Mouse (Mus musculus): ENCODE measurements around the gene Tm6sf1. TPM values are rescaled to one million over a fixed set of nuclear protein-coding genes. Genes with fewer than 3 reads are reported as not detected.

The Tm6sf1 gene
- polyA plus RNA-seq, 1 experiment from 2014 or later = 20.0 TPM

Other genes with a start within 250 kb of the Tm6sf1 start
- 73.4 and 82.1 TPM in 2 replicates for gene Homer2, start 151.5 kb upstream of the Tm6sf1 start, polyA plus RNA-seq (2015; fragmentation: Nextera tagmentation; extraction: Ambion mirVana)
- 75.0 and 80.7 TPM in 2 replicates for gene Ramac, start 96.1 kb upstream of the Tm6sf1 start, polyA plus RNA-seq (2015; fragmentation: Nextera tagmentation; extraction: Ambion mirVana)
- gene 3110040N11Rik, start 69.5 kb upstream of the Tm6sf1 start, polyA plus RNA-seq (2015; fragmentation: Nextera tagmentation; extraction: Ambion mirVana) = 36.4 and 43.7 TPM in 2 replicates
- gene Btbd1, start 29.6 kb upstream of the Tm6sf1 start, polyA plus RNA-seq (2015; fragmentation: Nextera tagmentation; extraction: Ambion mirVana) = 74.6 and 83.1 TPM in 2 replicates
- gene Gm10160, start 3.2 kb upstream of the Tm6sf1 start, polyA plus RNA-seq (2015; fragmentation: Nextera tagmentation; extraction: Ambion mirVana) = not detected in 2 replicates
- gene Hdgfl3, start 75.5 kb downstream of the Tm6sf1 start, polyA plus RNA-seq (2015; fragmentation: Nextera tagmentation; extraction: Ambion mirVana) = 10.0 TPM in 2 replicates
- 4.8 and 6.3 TPM in 2 replicates for gene Bnc1, start 133.3 kb downstream of the Tm6sf1 start, polyA plus RNA-seq (2015; fragmentation: Nextera tagmentation; extraction: Ambion mirVana)